Mouse (Mus musculus) intestine, embryonic 15.5 days (tissue): ENCODE data around the gene Esr1. TPM values are rescaled to one million over a fixed set of nuclear protein-coding genes. Genes with fewer than 3 reads are reported as not detected.
"Not testable (repeated sequence)": the region's sequence is repeated elsewhere in the genome, so short reads cannot be mapped to it uniquely, and the experiment has no call there.

ENCODE experiments used
- ATAC-seq: fragments of 200-750 bp; cut with Nextera tagmentation; 2 replicates; pipeline ENCODE4 v1.8.0; 2017; ENCODE audit warnings: moderate TSS enrichment, moderate library complexity
- H3K27ac ChIP-seq: fragments of 300-500 bp; sonication (generic); 2 replicates; pipeline ENCODE4 v1.5.1; 2015; ENCODE audit warnings: mild to moderate bottlenecking, inconsistent platforms
- H3K27me3 ChIP-seq: fragments of 300-500 bp; sonication (generic); replicated peaks from 2 replicates; pipeline ENCODE4 v1.6.1; 2015; ENCODE audit warnings: inconsistent platforms
- H3K36me3 ChIP-seq: fragments of 300-500 bp; sonication (generic); 2 replicates; pipeline ENCODE4 v1.6.1; 2015; ENCODE audit warnings: inconsistent platforms
- H3K4me1 ChIP-seq: fragments of 300-500 bp; sonication (generic); replicated peaks from 2 replicates; pipeline ENCODE4 v1.6.1; 2015; ENCODE audit warnings: inconsistent platforms
- H3K4me2 ChIP-seq: fragments of 300-500 bp; sonication (generic); replicated peaks from 2 replicates; pipeline ENCODE4 v1.6.1; 2015; ENCODE audit warnings: mild to moderate bottlenecking, inconsistent platforms
- H3K4me3 ChIP-seq: fragments of 300-500 bp; sonication (generic); replicated peaks from 2 replicates; pipeline ENCODE4 v1.5.1; 2015; ENCODE audit warnings: inconsistent platforms
- H3K9ac ChIP-seq: fragments of 300-500 bp; sonication (generic); 2 replicates; pipeline ENCODE4 v1.6.1; 2015; ENCODE audit warnings: inconsistent platforms
- H3K9me3 ChIP-seq: fragments of 300-500 bp; sonication (generic); 2 replicates; pipeline ENCODE4 v1.6.1; 2016; ENCODE audit warnings: inconsistent platforms
- WGBS: fragments of 180-500 bp; shearing (Covaris S2); methylation state at CpG from one replicate; pipeline ENCODE4 v1.1.7; 2015; 5-methylcytosine and 5-hydroxymethylcytosine counted together
- polyA plus RNA-seq: library from polyadenylated mRNA; unstranded; fragments of >200 nt; fragmentation: Nextera tagmentation; extraction: Ambion mirVana; gene quantifications from 2 replicates; pipeline ENCODE4 v1.2.1, GENCODE M21; 2015

Gene Esr1
- polyA plus RNA-seq, 1 experiment from 2014 or later: 0.59 TPM

DNA sequence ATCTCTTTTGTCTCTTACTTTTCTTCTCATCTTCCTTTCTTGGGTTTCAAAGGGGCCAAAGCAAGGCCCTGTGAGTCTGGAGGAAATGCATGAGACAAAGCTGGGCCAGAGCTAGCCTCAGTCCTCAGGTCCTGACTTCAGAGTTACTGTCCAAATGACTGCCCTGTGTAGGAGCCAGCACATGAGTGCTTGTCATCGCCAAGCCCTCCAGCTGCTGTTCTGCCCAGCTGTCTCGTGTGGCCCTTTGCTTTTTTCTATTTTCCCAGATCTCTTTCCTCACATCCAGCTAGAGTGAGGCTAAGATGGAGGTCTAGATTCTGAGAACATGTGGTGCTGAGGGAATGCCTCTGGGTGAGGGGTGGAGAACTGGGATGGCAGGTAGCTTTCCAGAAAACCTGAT, 58.7 kb downstream of the Esr1 start:
- no peaks in the 10 kb centered on the region for H3K4me1 ChIP-seq
- WGBS: 68% methylated on average over 2 of the region's 2 CpGs
- H3K27ac ChIP-seq: no peak overlapping the region
- no peaks in the 10 kb centered on the region for H3K36me3 ChIP-seq
- H3K4me2 ChIP-seq: no peak overlapping the region
- H3K27me3 ChIP-seq: no peaks in the 10 kb centered on the region
- no peaks in the 10 kb centered on the region for H3K9me3 ChIP-seq
- ATAC-seq: no peak
- H3K9ac ChIP-seq: no peak overlapping the region
- no peak overlapping the region for H3K4me3 ChIP-seq

DNA sequence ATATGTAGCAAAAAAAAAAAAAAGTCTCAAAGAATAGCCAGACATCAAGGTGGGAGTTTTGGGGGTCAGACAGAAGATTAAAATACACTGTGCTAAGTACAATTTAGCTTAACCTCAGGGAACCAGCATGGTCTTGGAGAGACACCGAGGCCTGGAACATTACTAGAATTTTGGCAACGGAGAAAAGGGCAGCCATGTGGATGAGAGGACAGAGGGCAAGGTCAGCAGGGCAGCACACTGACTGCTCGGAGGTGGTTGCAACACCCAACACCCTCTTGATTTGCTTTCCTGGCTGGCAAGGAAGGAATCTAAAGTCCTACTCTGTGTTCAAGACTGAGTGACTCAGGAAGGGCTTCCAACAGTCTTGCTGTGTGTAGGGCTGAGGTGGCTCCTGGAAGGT, 60.5 kb downstream of the Esr1 start:
- no peaks in the 10 kb centered on the region for H3K4me1 ChIP-seq
- H3K9ac ChIP-seq: no peak overlapping the region
- no peak overlapping the region for H3K4me2 ChIP-seq
- H3K9me3 ChIP-seq: no peaks in the 10 kb centered on the region
- no peaks in the 10 kb centered on the region for H3K36me3 ChIP-seq
- 74% methylated on average over 3 of the region's 3 CpGs for WGBS
- ATAC-seq: no peak
- no peak overlapping the region for H3K27ac ChIP-seq
- H3K4me3 ChIP-seq: no peak overlapping the region
- no peaks in the 10 kb centered on the region for H3K27me3 ChIP-seq

DNA sequence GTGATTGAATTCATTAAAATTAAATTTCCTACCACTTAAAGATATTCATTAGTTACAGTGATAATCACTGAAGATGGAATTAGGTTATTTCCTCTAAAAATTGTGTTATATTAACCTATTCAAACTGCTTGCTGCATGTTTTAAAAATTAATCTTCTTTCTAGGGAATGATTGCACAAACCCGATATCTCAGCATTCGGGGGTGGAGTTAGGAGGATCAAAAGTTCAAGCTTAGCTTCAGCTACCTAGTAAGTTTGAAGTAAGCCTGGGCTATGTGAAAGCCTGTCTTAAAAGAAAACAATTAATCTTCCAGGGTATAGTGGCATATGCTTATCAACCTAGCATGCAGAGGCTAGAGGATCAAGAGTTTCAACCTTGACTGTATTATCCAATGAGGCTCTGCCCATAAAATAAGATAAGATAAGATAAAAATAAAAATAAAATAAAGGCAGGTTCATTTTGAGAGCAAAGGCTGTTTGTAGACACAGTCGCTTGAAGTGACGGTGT, 62.0 kb downstream of the Esr1 start:
- H3K4me1 ChIP-seq: no peaks in the 10 kb centered on the region
- H3K9ac ChIP-seq: no peak overlapping the region
- no peak overlapping the region for H3K27ac ChIP-seq
- peak; percentile 87 for ATAC-seq
- H3K27me3 ChIP-seq: no peaks in the 10 kb centered on the region
- no peaks in the 10 kb centered on the region for H3K9me3 ChIP-seq
- no peak overlapping the region for H3K4me3 ChIP-seq
- no peak overlapping the region for H3K4me2 ChIP-seq
- 60% methylated on average over 4 of the region's 4 CpGs for WGBS
- no peaks in the 10 kb centered on the region for H3K36me3 ChIP-seq

DNA sequence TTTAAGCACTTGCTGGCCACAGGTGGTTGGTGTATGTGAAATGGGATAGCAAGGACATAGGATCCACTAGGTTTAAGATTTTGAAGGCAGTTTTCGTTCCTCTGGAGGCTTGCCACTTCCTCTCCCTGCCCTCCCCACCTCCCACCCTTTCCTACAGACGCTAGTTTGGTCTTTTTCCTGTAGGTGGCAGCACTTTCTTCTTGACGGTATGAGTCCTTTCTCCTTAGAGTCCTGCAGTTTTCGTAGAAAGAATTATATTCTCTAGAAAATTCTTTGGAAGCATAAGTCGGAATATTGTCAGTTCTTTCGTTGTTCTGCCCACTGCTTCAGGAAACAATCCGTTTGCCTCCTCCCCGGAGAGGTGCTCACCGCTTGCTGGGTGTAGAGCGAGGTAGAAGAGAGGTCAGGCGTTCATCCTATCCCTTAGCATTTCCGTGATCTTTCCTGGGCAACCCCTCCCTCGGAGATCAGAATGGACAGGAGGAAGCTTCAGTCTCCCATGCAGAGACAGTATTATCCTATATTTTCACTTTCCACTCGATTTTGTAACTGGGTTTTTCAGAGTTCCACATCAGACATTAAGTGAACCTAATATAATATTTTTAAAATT, 63.7 kb downstream of the Esr1 start:
- H3K9me3 ChIP-seq: not testable (repeated sequence)
- ATAC-seq: peak; percentile 59

DNA sequence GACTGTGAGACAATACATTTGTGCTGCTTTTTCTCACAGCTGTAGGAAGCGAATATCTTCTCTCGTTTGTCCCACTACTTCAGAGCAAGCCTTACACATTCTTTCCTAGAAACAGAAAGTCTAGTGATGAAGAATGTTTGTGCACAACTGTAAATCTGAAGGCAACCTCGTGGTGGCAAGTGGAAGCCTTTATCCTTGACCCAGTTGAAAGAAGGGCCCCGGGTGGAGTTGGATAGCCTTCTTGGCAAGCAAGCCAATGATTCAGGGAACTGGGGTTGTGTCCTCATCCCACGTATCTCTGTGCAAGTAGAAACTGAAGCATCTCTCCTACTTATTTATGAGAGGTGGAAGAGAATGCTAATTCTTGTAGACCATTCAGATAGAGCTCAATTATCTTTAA, 71.7 kb downstream of the Esr1 start:
- H3K27ac ChIP-seq: no peak overlapping the region
- H3K9ac ChIP-seq: no peak overlapping the region
- no peaks in the 10 kb centered on the region for H3K9me3 ChIP-seq
- no peak for ATAC-seq
- H3K4me1 ChIP-seq: no peaks in the 10 kb centered on the region
- H3K27me3 ChIP-seq: no peaks in the 10 kb centered on the region
- H3K4me2 ChIP-seq: no peak overlapping the region
- H3K4me3 ChIP-seq: no peak overlapping the region
- 77% methylated on average over 5 of the region's 5 CpGs for WGBS
- no peaks in the 10 kb centered on the region for H3K36me3 ChIP-seq

More for the DNA sequence above, 63.7 kb downstream of the Esr1 start:
- not testable (repeated sequence) for H3K4me3 ChIP-seq, H3K9ac ChIP-seq, H3K27ac ChIP-seq, H3K27me3 ChIP-seq, H3K4me1 ChIP-seq, H3K36me3 ChIP-seq
- H3K4me2 ChIP-seq: peak overlapping the region; percentile 41
- WGBS: 23% methylated on average over 14 of the region's 14 CpGs

DNA sequence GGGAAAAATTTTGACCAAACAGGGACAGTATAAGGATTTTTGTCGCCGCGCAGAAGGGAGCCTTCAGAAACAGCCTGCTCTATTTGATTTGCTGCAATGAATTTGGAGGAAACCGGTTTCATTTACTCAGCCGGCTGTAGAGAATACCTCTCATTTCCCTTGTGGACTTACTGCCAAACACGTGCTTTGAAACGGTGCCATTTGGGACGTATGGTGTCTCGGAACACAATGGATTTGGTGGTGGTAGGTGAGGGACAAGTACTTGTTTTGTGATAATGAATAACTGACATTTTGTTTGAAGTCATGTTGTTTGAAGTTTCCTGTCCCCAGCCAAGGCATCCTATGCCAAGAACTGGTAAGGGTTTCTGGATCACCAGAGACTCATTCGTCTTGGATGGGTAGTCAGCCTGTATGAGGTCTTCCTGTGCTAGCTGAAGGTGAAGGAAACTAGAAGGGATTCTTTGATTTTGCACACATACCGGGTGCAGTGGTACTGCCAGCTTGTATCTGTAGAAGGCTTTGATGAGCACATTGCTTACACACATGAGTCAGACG, 72.4 kb downstream of the Esr1 start:
- H3K27ac ChIP-seq: no peak overlapping the region
- 90% methylated on average over 12 of the region's 12 CpGs for WGBS
- no peaks in the 10 kb centered on the region for H3K9me3 ChIP-seq
- H3K4me2 ChIP-seq: no peak overlapping the region
- H3K36me3 ChIP-seq: no peaks in the 10 kb centered on the region
- H3K27me3 ChIP-seq: no peaks in the 10 kb centered on the region
- no peak overlapping the region for H3K4me3 ChIP-seq
- no peak overlapping the region for H3K9ac ChIP-seq
- ATAC-seq: no peak
- no peaks in the 10 kb centered on the region for H3K4me1 ChIP-seq

DNA sequence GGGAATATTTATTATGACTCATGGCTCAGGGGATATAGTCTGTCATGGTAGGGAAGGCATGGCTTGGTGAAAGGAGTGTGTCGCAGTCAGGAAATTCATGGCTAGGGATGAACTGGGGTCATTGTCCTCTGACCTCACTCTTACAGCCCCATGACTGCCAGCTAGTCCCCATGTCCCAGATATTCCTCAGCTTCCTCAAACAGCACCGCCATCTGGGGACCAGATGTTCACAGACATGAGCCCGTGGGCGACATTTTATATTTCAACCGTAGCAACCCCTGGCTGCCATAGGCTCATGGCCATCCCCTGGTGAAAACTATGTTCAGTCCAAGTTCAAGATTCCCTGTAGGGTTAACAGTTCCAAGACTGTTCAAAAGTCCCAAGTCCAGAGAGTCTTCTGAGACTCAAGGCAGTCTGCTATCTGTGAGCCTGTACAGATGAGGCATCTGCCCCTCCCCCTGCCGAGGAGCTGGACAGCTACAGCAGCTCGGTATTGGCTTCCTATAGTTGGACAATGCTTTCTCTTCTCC, 83.0 kb downstream of the Esr1 start:
- Histone ChIP-seq H3K4me3 (no peak overlapping the region), H3K9ac (no peak overlapping the region), H3K36me3 (no peaks in the 10 kb centered on the region), H3K4me1 (no peaks in the 10 kb centered on the region), H3K4me2 (no peak overlapping the region), H3K27me3 (no peaks in the 10 kb centered on the region), H3K9me3 (no peaks in the 10 kb centered on the region), H3K27ac (no peak overlapping the region)
- WGBS: 79% methylated on average over 7 of the region's 7 CpGs
- no peak for ATAC-seq

DNA sequence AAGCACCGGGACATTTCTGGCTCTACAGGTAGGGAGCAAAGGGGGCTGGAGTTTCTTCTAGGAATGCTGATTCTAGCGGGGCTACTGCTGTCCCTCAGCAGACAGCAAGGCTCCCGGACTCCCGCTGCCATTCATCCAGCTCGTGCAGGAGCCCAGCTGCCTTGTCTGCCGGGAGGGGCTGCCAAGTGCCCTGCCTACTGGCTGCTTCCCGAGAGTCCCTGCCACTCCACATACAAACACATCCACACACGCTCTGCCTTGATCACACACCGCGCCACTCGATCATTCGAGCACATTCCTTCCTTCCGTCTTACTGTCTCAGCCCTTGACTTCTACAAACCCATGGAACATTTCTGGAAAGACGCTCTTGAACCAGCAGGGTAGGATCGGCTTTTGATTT, 98.5 kb downstream of the Esr1 start:
- H3K4me3 ChIP-seq: peak overlapping the region; percentile 29
- peak; percentile 39; the same call in 1 of the 2 replicates for ATAC-seq
- peaks cover 16% of the 10 kb centered on the region for H3K4me1 ChIP-seq
- H3K27ac ChIP-seq: no peak overlapping the region
- no peaks in the 10 kb centered on the region for H3K9me3 ChIP-seq
- 3% methylated on average over 15 of the region's 15 CpGs for WGBS
- no peak overlapping the region for H3K9ac ChIP-seq
- H3K36me3 ChIP-seq: no peaks in the 10 kb centered on the region
- peak overlapping the region; percentile 66 for H3K4me2 ChIP-seq
- H3K27me3 ChIP-seq: peaks cover 21% of the 10 kb centered on the region

DNA sequence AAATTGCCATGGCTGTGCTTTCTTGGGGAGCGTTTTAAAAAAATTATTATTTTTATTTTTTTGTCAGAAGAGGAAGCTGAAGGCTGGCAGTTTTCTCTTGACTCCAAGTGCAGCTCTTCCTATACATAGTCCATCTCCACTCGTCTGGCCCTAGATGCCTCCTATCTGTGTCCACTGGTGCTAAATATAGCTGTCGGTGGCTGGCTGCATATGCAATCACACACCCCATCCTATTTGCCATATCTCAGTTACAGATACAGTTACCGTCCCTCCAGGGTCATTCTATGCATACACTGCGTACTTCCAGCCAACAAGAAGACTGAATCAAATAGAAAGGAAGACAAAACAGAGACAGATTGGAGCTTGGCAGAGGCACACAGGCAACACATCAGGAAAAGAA, 100.0 kb downstream of the Esr1 start:
- no peak for ATAC-seq
- Histone ChIP-seq H3K9ac (no peak overlapping the region), H3K27ac (no peak overlapping the region), H3K4me3 (no peak overlapping the region), H3K36me3 (no peaks in the 10 kb centered on the region), H3K4me2 (no peak overlapping the region), H3K4me1 (peaks cover 16% of the 10 kb centered on the region), H3K27me3 (peaks cover 21% of the 10 kb centered on the region), H3K9me3 (no peaks in the 10 kb centered on the region)
- 49% methylated on average over 5 of the region's 5 CpGs for WGBS

DNA sequence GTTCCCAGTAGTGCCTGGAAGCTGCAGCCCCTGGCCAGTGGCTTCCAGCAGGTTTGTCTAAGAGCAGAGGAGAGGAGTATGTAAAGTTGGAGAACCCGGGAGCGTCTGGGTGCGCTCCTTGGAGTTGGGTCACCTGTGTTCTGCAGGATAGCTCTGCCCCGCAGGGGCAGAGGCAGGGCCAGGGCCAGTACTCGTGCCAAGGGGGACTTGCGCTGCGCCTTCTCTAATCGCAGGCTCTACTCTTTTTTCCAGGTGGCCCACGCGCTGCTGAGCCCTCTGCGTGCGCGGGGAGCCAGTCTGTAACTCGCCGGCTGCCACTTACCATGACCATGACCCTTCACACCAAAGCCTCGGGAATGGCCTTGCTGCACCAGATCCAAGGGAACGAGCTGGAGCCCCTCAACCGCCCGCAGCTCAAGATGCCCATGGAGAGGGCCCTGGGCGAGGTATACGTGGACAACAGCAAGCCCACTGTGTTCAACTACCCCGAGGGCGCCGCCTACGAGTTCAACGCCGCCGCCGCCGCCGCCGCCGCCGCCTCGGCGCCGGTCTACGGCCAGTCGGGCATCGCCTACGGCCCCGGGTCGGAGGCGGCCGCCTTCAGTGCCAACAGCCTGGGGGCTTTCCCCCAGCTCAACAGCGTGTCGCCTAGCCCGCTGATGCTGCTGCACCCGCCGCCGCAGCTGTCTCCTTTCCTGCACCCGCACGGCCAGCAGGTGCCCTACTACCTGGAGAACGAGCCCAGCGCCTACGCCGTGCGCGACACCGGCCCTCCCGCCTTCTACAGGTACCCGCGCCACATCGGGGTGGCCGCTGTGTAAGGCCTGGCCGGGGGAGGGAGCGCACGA, 100.9 kb downstream of the Esr1 start:
- H3K27me3 ChIP-seq: peaks cover 21% of the 10 kb centered on the region
- H3K27ac ChIP-seq: no peak overlapping the region
- H3K9me3 ChIP-seq: no peaks in the 10 kb centered on the region
- H3K9ac ChIP-seq: peak overlapping the region; percentile 40; the same call in 1 of the 2 replicates
- WGBS: under 1% methylated on average over 68 of the region's 68 CpGs
- H3K4me3 ChIP-seq: peak overlapping the region; percentile 52
- no peaks in the 10 kb centered on the region for H3K36me3 ChIP-seq
- peak overlapping the region; percentile 98 for H3K4me2 ChIP-seq
- ATAC-seq: peak; percentile 86
- peaks cover 16% of the 10 kb centered on the region for H3K4me1 ChIP-seq

DNA sequence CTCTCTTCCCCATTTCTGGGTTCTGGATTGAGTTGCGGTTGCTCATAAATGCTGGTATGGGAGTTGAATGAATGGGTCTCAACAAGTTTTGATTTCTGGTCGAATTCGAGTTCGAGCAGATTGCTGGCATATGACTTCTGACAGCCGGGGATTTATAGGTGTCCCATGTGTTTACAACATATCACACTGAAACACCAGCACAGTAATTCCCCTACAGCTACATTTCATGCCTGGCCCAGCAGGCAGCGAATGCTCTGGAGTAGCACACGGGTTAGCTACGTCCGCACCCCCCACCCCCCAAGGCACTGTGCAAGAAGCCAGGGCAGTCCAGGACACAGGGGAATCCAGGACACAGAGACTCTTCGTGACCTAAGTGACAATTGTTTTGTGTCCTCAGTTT, 102.0 kb downstream of the Esr1 start:
- Histone ChIP-seq H3K4me2 (no peak overlapping the region), H3K36me3 (no peaks in the 10 kb centered on the region), H3K9me3 (no peaks in the 10 kb centered on the region), H3K4me1 (peaks cover 16% of the 10 kb centered on the region), H3K27me3 (peaks cover 21% of the 10 kb centered on the region), H3K4me3 (no peak overlapping the region), H3K27ac (no peak overlapping the region), H3K9ac (no peak overlapping the region)
- WGBS: 75% methylated on average over 10 of the region's 10 CpGs
- ATAC-seq: no peak

DNA sequence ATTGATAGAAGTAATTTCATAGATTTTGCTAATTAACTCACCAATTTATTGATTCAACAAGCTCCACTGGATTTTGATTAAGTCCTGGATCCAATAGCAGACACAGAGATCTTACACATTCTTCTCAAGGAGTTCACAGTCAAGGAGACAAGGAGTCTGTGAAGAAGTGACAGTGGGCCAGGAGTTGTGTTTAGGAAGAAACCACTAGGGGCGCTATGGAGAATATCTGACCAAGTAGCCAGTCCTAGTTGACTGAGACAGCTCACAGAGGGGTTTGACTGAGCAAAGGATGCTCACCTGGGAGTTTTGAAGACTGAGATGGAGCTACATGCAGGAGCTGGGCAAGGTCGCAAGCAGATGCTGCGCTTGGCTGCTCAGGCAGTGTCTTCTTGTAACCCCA, 113.5 kb downstream of the Esr1 start:
- Histone ChIP-seq H3K4me2 (no peak overlapping the region), H3K9me3 (no peaks in the 10 kb centered on the region), H3K27ac (no peak overlapping the region), H3K9ac (no peak overlapping the region), H3K4me3 (no peak overlapping the region), H3K4me1 (no peaks in the 10 kb centered on the region), H3K36me3 (no peaks in the 10 kb centered on the region), H3K27me3 (no peaks in the 10 kb centered on the region)
- WGBS: 47% methylated on average over 3 of the region's 3 CpGs
- no peak for ATAC-seq
